Mouse (Mus musculus) cortical plate, adult 2 months (tissue): Measurements from ENCODE around the gene Aimp2.
A peak's percentile ranks its signal among the peaks of the same experiment; 100 is the strongest.

Experiments used
- CTCF ChIP-seq: fragments of 200-500 bp; IDR thresholded peaks from 2 replicates; pipeline ENCODE4 v1.5.1; 2011; ENCODE audit warnings: mild to moderate bottlenecking, control low read depth, low read length; ENCODE audit not compliant: insufficient read depth; ENCODE audit errors: extremely low read depth
- POLR2A ChIP-seq: fragments of 200-500 bp; IDR thresholded peaks from 2 replicates; pipeline ENCODE4 v1.6.1; 2011; ENCODE audit warnings: mild to moderate bottlenecking, low read length, control low read depth; ENCODE audit not compliant: insufficient read depth; ENCODE audit errors: extremely low read depth

- TF ChIP-seq CTCF (peak; percentile 58), POLR2A (no peak)
Observed at GRCm38 (mm10) chr5:143917418-143917817, 7.8 kb upstream of the Aimp2 start.
